Mouse (Mus musculus) effector memory CD4-positive, alpha-beta T cell, adult 7 months (primary cell): ENCODE data around the gene Cstf2. TPM values are rescaled to one million over a fixed set of nuclear protein-coding genes. Genes with fewer than 3 reads are reported as not detected.

Experiments
- polyA plus RNA-seq: library from polyadenylated mRNA; unstranded; fragments of 100-300 nt; shearing (Covaris generic); gene quantifications from one replicate; pipeline ENCODE4 v1.2.1, GENCODE M21; 2017

Cstf2 gene
- polyA plus RNA-seq = 44.1 TPM

DNA sequence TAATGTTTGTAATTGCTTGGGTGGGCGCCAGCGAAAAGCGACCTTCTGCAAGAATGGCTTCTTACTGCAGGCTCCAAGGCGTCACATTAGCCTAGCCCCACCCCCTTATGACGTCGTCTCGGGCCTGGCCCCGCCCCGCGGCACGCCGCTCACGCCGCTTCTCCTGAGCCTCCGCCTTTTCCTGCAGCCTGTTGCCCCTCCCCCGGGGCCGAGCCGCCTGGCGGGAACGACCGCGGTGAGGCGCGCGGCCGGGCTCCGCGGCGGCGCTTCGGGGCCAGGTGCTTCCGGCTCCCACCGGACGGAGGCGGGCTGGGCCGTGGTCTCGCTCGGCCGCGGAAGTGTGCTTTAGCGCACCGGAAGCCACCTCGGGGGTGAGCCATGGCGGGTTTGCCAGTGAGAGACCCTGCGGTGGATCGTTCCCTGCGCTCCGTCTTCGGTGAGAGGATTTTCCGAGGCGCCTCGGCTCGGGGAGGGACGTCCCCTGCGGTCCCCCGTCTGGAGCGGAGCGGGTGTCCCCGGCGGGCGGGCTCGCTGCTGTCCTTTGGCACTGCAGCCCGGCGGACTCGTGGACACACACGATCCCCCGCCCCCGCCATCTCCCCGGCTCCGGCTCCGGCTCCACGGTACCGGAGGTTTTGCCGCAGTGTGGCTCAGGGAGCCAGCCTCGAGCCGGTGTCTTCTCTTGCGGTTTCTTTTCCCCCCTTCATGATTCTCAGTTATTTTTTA, at the start of gene Cstf2:
TSS of gene Cstf2 (plus strand) at position 201 of the 726 bp plus-strand sequence.

Other genes with a start within 250 kb of the Cstf2 start
- gene Tnmd, start 208.2 kb upstream of the Cstf2 start, polyA plus RNA-seq = not detected
- 1.9 TPM for gene Tspan6, start 160.8 kb upstream of the Cstf2 start, polyA plus RNA-seq
- gene Srpx2, start 150.8 kb upstream of the Cstf2 start, polyA plus RNA-seq = not detected
- not detected for gene Sytl4, start 77.4 kb upstream of the Cstf2 start, polyA plus RNA-seq
- 0.44 TPM for gene Xkrx, start 102.9 kb downstream of the Cstf2 start, polyA plus RNA-seq
- not detected for gene Arl13a, start 128.3 kb downstream of the Cstf2 start, polyA plus RNA-seq
- not detected for gene Nox1, start 162.8 kb downstream of the Cstf2 start, polyA plus RNA-seq
- gene Trmt2b, start 217.8 kb downstream of the Cstf2 start, polyA plus RNA-seq = 22.3 TPM
- gene Tmem35a, start 236.0 kb downstream of the Cstf2 start, polyA plus RNA-seq = not detected
- gene Cenpi, start 248.9 kb downstream of the Cstf2 start, polyA plus RNA-seq = 0.69 TPM